Mouse (Mus musculus) regulatory T cell (primary cell): Measurements from ENCODE around the gene Milr1.
"Not testable (repeated sequence)": the region's sequence is repeated elsewhere in the genome, so short reads cannot be mapped to it uniquely, and the experiment has no call there.

Experiments
- in situ Hi-C: fragments of 300-600 bp; cut with MboI, MseI; formaldehyde crosslinking; loops from one replicate; pipeline ENCODE4 v1.15.1; 2025; ENCODE audit warnings: high pct_unique_total_duplicates

The Milr1 gene

GRCm38 (mm10) chr11:106776960-106777359 is 25.9 kb downstream of the Milr1 start:
- in situ Hi-C loops: no loop called here

GRCm38 (mm10) chr11:106777395-106777794 is 26.4 kb downstream of the Milr1 start:
- in situ Hi-C loops: no loop called here

GRCm38 (mm10) chr11:106778132-106778531 is 27.1 kb downstream of the Milr1 start:
- in situ Hi-C loops: no loop called here

DNA sequence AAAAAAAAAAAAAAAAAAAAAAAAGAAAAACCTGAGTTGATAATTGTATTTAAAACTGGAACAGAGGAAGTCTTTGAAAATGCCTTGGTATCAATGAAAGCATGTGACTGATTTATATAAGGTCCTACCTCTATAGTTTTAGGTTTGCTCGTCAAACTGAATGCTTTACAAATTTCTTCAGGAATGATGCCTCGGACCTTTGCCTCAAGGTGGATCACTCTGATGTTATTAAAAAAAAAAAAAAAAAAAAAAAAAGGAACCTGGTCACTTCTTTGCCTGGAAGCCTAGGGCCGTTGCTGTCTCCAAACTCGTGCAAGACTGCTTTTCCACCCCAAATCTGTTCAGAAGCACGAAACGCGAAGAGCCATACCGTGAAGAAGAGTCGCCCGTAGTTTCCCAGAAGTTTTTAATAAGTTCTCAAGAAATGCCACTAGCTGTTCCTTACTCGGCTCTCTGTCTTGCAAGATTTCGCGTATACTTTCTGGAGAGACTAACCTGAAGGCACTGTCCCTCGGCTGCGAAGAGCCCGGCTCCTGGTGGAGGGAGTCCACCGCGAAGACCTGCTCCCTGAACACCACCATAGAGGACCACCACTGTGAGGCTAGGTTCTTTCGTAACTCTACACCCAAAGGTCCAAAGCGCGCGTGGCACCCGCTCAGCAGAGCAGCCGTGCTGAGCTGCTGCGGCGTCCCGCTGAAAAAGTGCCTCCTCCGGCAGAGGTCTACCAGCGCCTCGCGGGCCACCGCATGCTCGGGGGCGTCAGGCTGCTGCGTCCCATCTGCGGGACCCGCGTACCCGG is 27.8 kb downstream of the Milr1 start:
- in situ Hi-C loops: no loop called here

DNA sequence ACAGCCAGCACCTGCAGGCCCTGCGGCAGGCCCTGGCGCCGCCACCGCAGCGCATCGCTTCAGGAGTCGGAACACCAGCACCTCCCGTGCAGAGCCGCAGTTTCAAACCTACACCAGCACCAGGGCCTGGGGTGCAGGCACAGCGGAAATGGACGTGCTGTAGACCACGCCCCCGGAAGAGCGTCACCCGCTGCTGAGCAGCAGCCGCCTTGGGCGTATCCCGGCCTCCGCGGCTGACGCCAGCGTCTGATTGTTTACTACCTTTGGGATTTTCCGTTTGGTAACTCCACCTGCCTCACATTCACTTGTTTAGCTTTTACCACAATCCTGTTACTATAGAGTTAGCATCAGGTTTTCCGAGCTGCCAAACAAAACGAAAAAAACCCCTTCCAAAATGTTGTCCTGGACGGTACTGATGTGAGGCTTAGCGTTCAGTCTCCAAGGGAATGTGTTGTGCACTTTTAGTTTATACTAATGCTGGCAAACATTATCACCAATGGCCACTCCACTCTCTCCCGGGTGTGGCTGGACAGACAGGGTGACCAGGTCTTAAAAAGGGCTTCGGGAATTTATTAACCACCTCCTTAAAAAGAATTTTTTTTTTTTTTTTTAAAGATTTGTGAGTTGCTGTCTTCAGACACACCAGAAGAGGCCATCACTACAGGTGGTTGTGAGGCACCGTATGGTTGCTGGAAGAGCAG is 28.5 kb downstream of the Milr1 start, which contains the start of gene Polg2:
Gene Polg2, minus strand, starts transcription at position 150 of the 701 bp plus-strand sequence.
- in situ Hi-C loops: no loop called here

DNA sequence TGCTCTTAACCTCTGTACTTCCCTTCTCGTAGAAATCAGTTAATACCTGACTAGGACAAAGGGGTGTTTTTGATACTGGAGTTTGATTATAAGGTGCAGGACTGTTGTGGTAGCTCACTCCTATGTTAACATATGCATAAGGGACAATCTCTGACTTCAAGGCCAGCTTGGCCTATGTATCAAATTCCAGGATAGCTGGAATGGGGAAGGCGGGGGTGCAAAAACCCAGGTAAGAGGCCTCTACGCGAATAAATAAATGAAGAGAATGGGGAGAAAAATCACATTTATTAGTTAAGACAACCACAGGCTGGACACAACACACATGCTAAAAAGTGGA is 29.0 kb downstream of the Milr1 start:
- in situ Hi-C loops: no loop called here

- in situ Hi-C loops: no loop called here
Measured at GRCm38 (mm10) chr11:106780590-106781220, 29.7 kb downstream of the Milr1 start.

GRCm38 (mm10) chr11:106782271-106782670 is 31.2 kb downstream of the Milr1 start:
- in situ Hi-C loops: not testable (repeated sequence)

DNA sequence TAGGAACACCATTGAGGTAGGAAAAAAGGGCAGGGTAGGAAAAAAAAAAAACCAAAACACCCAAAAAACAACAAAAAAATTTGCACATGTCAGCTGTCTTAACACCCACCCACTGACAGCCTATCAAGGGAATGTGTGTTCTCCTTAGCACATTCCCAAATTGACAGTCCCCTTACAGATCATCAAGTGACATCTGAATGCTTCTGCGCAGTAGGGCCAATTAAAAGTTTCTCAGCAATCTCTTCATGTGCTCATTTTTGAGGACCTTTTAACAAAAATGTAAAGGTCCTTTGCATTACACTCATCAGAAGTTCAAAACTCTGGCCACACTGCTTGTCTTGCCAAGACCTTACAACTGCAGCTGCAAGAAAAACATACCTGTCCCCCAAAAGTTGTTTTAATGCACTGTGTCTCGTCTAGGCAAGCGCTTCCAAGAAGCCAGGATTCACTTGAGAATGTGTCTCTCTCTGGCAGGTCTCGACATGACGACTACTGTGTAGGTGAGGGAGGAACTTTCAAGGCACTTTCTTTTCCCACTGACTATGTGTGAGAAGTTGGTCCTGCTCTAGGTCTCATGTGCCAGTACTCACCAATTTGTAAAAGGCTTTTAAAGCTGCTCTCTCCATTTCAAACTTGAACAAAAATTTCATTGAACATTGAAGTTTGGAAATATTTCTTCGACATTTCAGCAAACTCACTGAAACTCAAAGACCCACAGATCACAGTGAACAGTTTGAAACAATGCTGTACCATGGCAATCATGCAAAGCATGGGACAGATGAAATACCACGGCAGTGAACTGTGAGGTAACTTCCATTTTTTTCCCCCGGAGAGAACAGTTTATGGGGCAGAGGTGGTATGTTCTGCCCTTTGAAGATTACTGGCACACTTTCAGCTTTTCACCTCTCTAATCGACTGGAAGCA is 32.1 kb downstream of the Milr1 start:
- in situ Hi-C loops: no loop called here

DNA sequence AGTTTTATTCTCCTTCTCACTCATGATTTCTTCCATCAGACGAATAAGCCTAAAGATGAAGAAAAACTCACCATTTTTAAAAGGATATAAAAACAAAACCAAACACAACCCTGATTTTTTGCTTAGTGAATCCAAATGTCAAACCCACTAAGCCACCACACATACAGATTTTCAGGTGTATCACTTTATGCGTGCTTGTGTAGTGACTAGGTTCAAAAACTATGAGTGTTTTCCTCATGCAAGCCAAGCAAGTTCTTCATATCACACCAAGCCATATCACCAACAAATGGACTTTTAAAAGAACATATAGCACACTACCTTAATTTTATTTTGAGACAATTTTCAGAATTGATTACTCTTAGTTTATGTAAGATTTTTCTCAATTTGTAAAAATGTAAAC is 33.5 kb downstream of the Milr1 start:
- in situ Hi-C loops: no loop called here

GRCm38 (mm10) chr11:106785043-106785442 is 34.0 kb downstream of the Milr1 start:
- in situ Hi-C loops: no loop called here

DNA sequence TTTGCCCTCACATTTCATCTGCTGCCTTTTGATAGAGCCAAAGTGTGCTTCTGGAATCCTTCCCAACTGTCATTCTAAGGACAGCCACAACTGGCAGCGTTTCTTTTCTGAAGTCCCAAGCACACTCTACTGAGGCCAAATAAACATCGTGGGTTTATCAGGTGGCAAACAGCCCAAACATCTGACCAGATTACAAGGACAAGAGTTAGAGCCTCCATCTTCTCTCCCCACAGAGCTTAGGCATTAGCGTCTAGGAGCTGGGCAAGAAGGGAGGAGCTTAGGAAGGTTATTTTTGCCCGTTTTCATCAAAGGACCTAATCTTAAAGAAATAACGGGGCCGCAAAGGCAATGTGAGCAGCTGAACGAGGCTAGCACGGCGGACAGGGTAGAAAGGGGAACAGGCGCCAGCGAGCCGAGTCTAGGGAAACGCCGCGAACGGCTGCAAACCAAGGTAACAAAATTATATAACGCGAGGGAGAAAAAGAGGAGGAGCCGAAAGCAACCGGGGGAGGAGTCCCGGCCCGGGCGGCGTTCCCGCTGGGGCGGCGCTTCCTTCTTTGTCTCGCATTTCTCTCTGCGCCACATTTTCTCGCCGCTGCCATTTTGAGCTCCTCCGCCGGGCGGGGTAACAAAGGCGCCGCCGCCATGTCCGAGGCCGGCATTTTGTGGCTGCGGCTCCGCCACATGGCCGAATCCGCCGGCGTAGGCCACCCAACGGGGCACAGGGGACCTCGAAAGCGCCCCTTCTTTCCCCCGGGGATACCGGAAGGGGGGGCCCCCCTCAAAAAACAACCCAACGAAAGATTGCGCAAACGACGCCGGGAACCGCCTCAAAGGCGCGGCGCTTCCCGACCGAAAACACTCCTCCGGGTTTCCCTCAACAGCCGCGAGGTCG is 36.4 kb downstream of the Milr1 start:
- in situ Hi-C loops: no loop called here

- in situ Hi-C loops: no loop called here
Measured at GRCm38 (mm10) chr11:106788026-106788774, 37.2 kb downstream of the Milr1 start.

- in situ Hi-C loops: no loop called here
Measured at GRCm38 (mm10) chr11:106788775-106789459, 37.9 kb downstream of the Milr1 start, which contains the start of the genes Ddx5 and Cep95. Gene Ddx5, minus strand, starts transcription at chr11:106789185. Gene Cep95, plus strand, starts transcription at chr11:106789252.

GRCm38 (mm10) chr11:106789649-106790048 is 38.6 kb downstream of the Milr1 start:
- in situ Hi-C loops: no loop called here

DNA sequence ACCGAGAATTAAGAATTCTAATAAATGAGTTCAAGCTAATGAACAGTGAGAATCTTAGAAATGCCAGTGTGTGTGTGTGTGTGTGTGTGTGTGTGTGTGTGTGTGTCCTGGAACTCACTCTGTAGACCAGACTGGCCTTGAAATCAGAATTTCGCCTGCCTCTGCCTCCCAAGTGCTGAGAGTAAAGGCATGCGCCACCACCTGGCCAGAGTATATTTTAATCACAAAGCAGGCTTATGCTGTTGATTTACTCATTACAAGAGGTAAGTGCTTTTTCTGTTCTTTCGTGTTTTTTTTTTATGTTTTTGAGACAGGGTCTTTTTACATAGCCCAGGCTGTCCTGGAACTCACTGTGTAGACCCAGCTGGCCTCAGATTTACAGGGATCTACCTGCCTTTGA is 42.8 kb downstream of the Milr1 start:
- in situ Hi-C loops: no loop called here

GRCm38 (mm10) chr11:106795679-106796078 is 44.7 kb downstream of the Milr1 start:
- in situ Hi-C loops: no loop called here

DNA sequence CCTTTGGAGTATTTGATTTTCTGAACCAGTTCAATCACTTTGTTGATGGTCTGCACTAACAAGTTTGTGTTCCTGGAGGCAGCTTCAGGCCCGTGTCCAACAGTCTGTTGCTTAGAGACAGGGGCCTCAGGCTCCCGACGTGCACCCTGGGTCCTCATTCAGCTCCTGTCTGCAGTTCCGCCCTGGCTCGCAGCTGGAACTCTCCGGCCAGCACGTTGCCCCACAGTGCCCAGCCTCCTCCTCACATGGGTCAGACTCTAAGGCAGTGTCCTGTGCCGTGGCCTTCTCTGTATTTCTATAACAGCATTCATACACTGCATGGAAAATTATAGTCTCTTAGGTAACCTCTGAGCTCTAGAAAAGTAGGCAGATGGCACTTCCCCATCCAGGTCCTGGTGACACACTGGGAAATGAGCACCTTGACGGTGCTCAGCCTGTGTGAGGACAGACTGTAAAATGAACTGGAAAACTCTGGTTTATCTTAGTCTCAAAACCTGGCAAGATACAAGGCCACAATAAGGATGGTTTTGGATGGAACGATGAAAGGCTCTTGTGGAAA is 51.1 kb downstream of the Milr1 start:
- in situ Hi-C loops: no loop called here

- in situ Hi-C loops: not testable (repeated sequence)
Measured at GRCm38 (mm10) chr11:106807442-106807841, 56.4 kb downstream of the Milr1 start.
